ENCODE assay signal across 8 mouse cellular contexts in the genomic region with DNA sequence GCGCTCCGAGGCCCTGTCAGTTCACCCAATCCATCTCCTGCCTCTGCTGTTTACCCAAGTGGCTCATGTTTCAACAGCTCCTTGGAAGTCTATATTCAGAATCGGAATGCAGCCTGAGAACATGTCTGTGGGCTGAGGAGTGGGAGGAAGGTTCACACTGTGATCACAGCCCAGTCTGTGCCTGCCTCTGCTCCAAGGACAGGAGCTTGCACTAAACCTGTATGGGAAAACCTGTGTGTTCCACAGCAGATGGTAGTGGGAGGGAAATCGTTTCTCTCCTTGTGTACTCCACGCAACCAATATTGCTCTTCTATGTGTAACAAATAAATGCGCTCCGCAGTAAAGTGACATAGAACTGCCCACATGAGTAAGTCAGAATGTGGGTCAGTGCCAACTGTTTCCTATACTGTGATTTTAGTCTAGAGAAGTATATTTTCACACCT.
DNase-seq lines count a peak whose midpoint lies in the region; ATAC-seq and TF ChIP-seq lines count a peak whose summit lies in the region.
"Had no signal": no experiment of that assay in that cellular context is flagged by ENCODE, and none has a peak within 500 bp of the region (broad histone marks: within the 10 kb centered on the region; RNA-seq: fewer than 3 reads in every experiment).

No protein-coding gene starts in this region.

- WGBS in lung, embryonic 16.5 days, result 38% methylated on average over 7 of the region's 7 CpGs
- 41% methylated on average over 7 of the region's 7 CpGs for WGBS in lung, postnatal 0 days
- WGBS in embryonic facial prominence, embryonic 13.5 days, result 41% methylated on average over 7 of the region's 7 CpGs
- WGBS in hindbrain, embryonic 13.5 days, result 57% methylated on average over 7 of the region's 7 CpGs

- H3K4me2 ChIP-seq in lung, embryonic 16.5 days (ENCODE audit: low read depth, low read length), result no peak overlapping the region
- H3K4me2 ChIP-seq in lung, postnatal 0 days (replicated peaks; ENCODE audit: low read depth, low read length), result no peak overlapping the region
- H3K4me2 ChIP-seq in embryonic facial prominence, embryonic 13.5 days, result no peak overlapping the region
- H3K4me2 ChIP-seq in hindbrain, embryonic 13.5 days, result no peak overlapping the region
- H3K4me2 ChIP-seq: liver, embryonic 13.5 days had no signal

- peak; percentile 79 for ATAC-seq in lung, embryonic 16.5 days (ENCODE audit: low read depth)
- no peak for ATAC-seq in lung, postnatal 0 days
- ATAC-seq in embryonic facial prominence, embryonic 13.5 days (ENCODE audit: insufficient number of reproducible peaks, insufficient read depth, low FRiP score, low TSS enrichment, low read depth), result 0 out of 2 replicates have a peak, but pooled peaks have one; percentile 52
- ATAC-seq in hindbrain, embryonic 13.5 days (ENCODE audit: low FRiP score), result peak; percentile 32; the same call in 1 of the 2 replicates

- no peak overlapping the region for H3K9ac ChIP-seq in lung, embryonic 16.5 days (ENCODE audit: low read length)
- H3K9ac ChIP-seq in lung, postnatal 0 days (replicated peaks; ENCODE audit: low read depth), result no peak overlapping the region
- no peak overlapping the region for H3K9ac ChIP-seq in embryonic facial prominence, embryonic 13.5 days
- no peak overlapping the region for H3K9ac ChIP-seq in hindbrain, embryonic 13.5 days
- H3K9ac ChIP-seq: liver, embryonic 13.5 days had no signal

- H3K27me3 ChIP-seq in lung, embryonic 16.5 days (ENCODE audit: control insufficient read depth, insufficient read depth, low read depth, low read length), result no peaks in the 10 kb centered on the region
- H3K27me3 ChIP-seq in lung, postnatal 0 days (replicated peaks; ENCODE audit: insufficient read depth, low read length), result no peaks in the 10 kb centered on the region
- H3K27me3 ChIP-seq in embryonic facial prominence, embryonic 13.5 days, result no peaks in the 10 kb centered on the region
- H3K27me3 ChIP-seq in hindbrain, embryonic 13.5 days, result no peaks in the 10 kb centered on the region
- H3K27me3 ChIP-seq: liver, embryonic 13.5 days had no signal

- TF ChIP-seq EP300 in lung, postnatal 0 days (IDR thresholded peaks at IDR 0.05), result no peak

- H3K27ac ChIP-seq in lung, embryonic 16.5 days (ENCODE audit: low read length), result no peak overlapping the region
- no peak overlapping the region for H3K27ac ChIP-seq in lung, postnatal 0 days (ENCODE audit: low read length)
- no peak overlapping the region for H3K27ac ChIP-seq in embryonic facial prominence, embryonic 13.5 days
- no peak overlapping the region for H3K27ac ChIP-seq in hindbrain, embryonic 13.5 days
- H3K27ac ChIP-seq: liver, embryonic 13.5 days had no signal

- no peaks in the 10 kb centered on the region for H3K36me3 ChIP-seq in lung, embryonic 16.5 days (ENCODE audit: control insufficient read depth, insufficient read depth, low read length)
- H3K36me3 ChIP-seq in lung, postnatal 0 days (ENCODE audit: insufficient read depth, low read length), result no peaks in the 10 kb centered on the region
- H3K36me3 ChIP-seq in embryonic facial prominence, embryonic 13.5 days, result no peaks in the 10 kb centered on the region
- H3K36me3 ChIP-seq in hindbrain, embryonic 13.5 days, result no peaks in the 10 kb centered on the region
- H3K36me3 ChIP-seq: liver, embryonic 13.5 days had no signal

- H3K4me1 ChIP-seq in lung, embryonic 16.5 days (replicated peaks; ENCODE audit: control insufficient read depth, insufficient read depth, low read length), result no peaks in the 10 kb centered on the region; the same call in 1 of the 2 replicates
- H3K4me1 ChIP-seq in lung, postnatal 0 days (ENCODE audit: insufficient read depth, low read depth, low read length), result no peaks in the 10 kb centered on the region
- 0 out of 2 replicates have a peak, but pooled peaks cover 4% of the 10 kb centered on the region for H3K4me1 ChIP-seq in embryonic facial prominence, embryonic 13.5 days
- H3K4me1 ChIP-seq in hindbrain, embryonic 13.5 days (replicated peaks), result no peaks in the 10 kb centered on the region
- H3K4me1 ChIP-seq: liver, embryonic 13.5 days had no signal

- no peaks in the 10 kb centered on the region for H3K9me3 ChIP-seq in lung, embryonic 16.5 days (ENCODE audit: control insufficient read depth, low read length)
- no peaks in the 10 kb centered on the region for H3K9me3 ChIP-seq in lung, postnatal 0 days (ENCODE audit: low read length)
- H3K9me3 ChIP-seq in embryonic facial prominence, embryonic 13.5 days, result no peaks in the 10 kb centered on the region
- H3K9me3 ChIP-seq in hindbrain, embryonic 13.5 days, result no peaks in the 10 kb centered on the region
- H3K9me3 ChIP-seq: liver, embryonic 13.5 days had no signal

- TF ChIP-seq CTCF in lung, postnatal 0 days (IDR thresholded peaks at IDR 0.05), result no peak

- no peak for DNase-seq in lung, postnatal 0 days (ENCODE audit: low spot score)
- peak; percentile 1 for DNase-seq in lung, postnatal 10 days
- DNase-seq in adrenal gland, postnatal 10 days, result no peak
- DNase-seq in thymus, postnatal 14 days, result no peak
- DNase-seq: liver, embryonic 13.5 days had no signal

- no peak overlapping the region for H3K4me3 ChIP-seq in lung, embryonic 16.5 days (ENCODE audit: low read length)
- H3K4me3 ChIP-seq in lung, postnatal 0 days (ENCODE audit: low read depth, low read length), result no peak overlapping the region
- H3K4me3 ChIP-seq in embryonic facial prominence, embryonic 13.5 days, result no peak overlapping the region
- H3K4me3 ChIP-seq in hindbrain, embryonic 13.5 days, result no peak overlapping the region
- H3K4me3 ChIP-seq: liver, embryonic 13.5 days had no signal
